Comparison of ENCODE assay signal across 22 mouse cellular contexts in genomic region chr14:24141727-24142126, GRCm38 (mm10).
DNase-seq lines count a peak whose midpoint lies in the region; ATAC-seq and TF ChIP-seq lines count a peak whose summit lies in the region.
"Had no signal": no experiment of that assay in that cellular context is flagged by ENCODE, and none has a peak within 500 bp of the region (broad histone marks: within the 10 kb centered on the region; RNA-seq: fewer than 3 reads in every experiment).

No protein-coding gene starts in this region.

- no peak for TF ChIP-seq POLR2A in ES-Bruce4 (IDR thresholded peaks at IDR 0.05; ENCODE audit: insufficient read depth, low read length)

- no peak for TF ChIP-seq CTCF in ES-Bruce4 (IDR thresholded peaks at IDR 0.05; ENCODE audit: low read depth, low read length)

- H3K4me1 ChIP-seq in embryonic facial prominence, embryonic 14.5 days (ENCODE audit: control insufficient read depth, insufficient read depth, low read length): no peaks in the 10 kb centered on the region
- H3K4me1 ChIP-seq in embryonic facial prominence, embryonic 10.5 days: peaks cover 24% of the 10 kb centered on the region
- H3K4me1 ChIP-seq in heart, embryonic 15.5 days (replicated peaks): peaks cover 2% of the 10 kb centered on the region; the same call in 1 of the 2 replicates
- peaks cover 15% of the 10 kb centered on the region for H3K4me1 ChIP-seq in ES-Bruce4 (ENCODE audit: control insufficient read depth, insufficient read depth, low read length)
- H3K4me1 ChIP-seq in liver, embryonic 16.5 days (ENCODE audit: control insufficient read depth, low read depth, low read length): peaks cover 47% of the 10 kb centered on the region
- H3K4me1 ChIP-seq: forebrain, embryonic 15.5 days; limb, embryonic 13.5 days had no signal

- 0 out of 2 replicates have a peak overlapping the region, but pooled peaks have one; percentile 15 for H3K27ac ChIP-seq in embryonic facial prominence, embryonic 14.5 days (replicated peaks; ENCODE audit: low read depth, low read length)
- H3K27ac ChIP-seq in embryonic facial prominence, embryonic 10.5 days (replicated peaks): no peak overlapping the region
- H3K27ac ChIP-seq in heart, embryonic 15.5 days: 0 out of 2 replicates have a peak overlapping the region, but pooled peaks have one; percentile 32
- peak overlapping the region; percentile 34 for H3K27ac ChIP-seq in ES-Bruce4 (ENCODE audit: insufficient read depth, low read length)
- peak overlapping the region; percentile 30; the same call in 1 of the 2 replicates for H3K27ac ChIP-seq in liver, embryonic 16.5 days (ENCODE audit: low read length)
- H3K27ac ChIP-seq: forebrain, embryonic 15.5 days; hindbrain, postnatal 0 days; limb, embryonic 13.5 days; midbrain, embryonic 12.5 days; neural tube, embryonic 15.5 days had no signal

- H3K4me2 ChIP-seq in embryonic facial prominence, embryonic 14.5 days (ENCODE audit: low read depth, low read length): no peak overlapping the region
- no peak overlapping the region for H3K4me2 ChIP-seq in heart, embryonic 15.5 days
- no peak overlapping the region for H3K4me2 ChIP-seq in liver, embryonic 16.5 days (ENCODE audit: low read depth, low read length)
- H3K4me2 ChIP-seq: forebrain, embryonic 15.5 days; limb, embryonic 13.5 days; midbrain, embryonic 12.5 days; neural tube, embryonic 15.5 days had no signal

- no peak for DNase-seq in embryonic facial prominence, embryonic 14.5 days (ENCODE audit: low spot score)
- DNase-seq in embryonic facial prominence, embryonic 10.5 days (ENCODE audit: low spot score): no peak
- DNase-seq in heart, postnatal 10 days: no peak
- DNase-seq in layer of hippocampus, adult 11-12 months (ENCODE audit: low spot score): no peak
- DNase-seq: adrenal gland, postnatal 25 days; cerebellum, adult 9-10 months; kidney, adult 18-20 months; kidney, postnatal 10 days; layer of hippocampus, postnatal 36 days; lung, adult 2 months; lung, postnatal 14 days; right cerebral cortex, adult 18-20 months; thymus, postnatal 14 days had no signal

- WGBS in embryonic facial prominence, embryonic 14.5 days: 76% methylated on average over 3 of the region's 3 CpGs
- 88% methylated on average over 3 of the region's 3 CpGs for WGBS in embryonic facial prominence, embryonic 10.5 days
- WGBS in heart, embryonic 15.5 days: 79% methylated on average over 3 of the region's 3 CpGs
- 53% methylated on average over 3 of the region's 3 CpGs for WGBS in liver, embryonic 16.5 days (ENCODE audit: insufficient replicate concordance)

- H3K36me3 ChIP-seq in embryonic facial prominence, embryonic 14.5 days (ENCODE audit: control insufficient read depth, insufficient read depth, low read length): peaks cover 94% of the 10 kb centered on the region
- peaks cover 100% of the 10 kb centered on the region for H3K36me3 ChIP-seq in embryonic facial prominence, embryonic 10.5 days (replicated peaks)
- H3K36me3 ChIP-seq in heart, embryonic 15.5 days: peaks cover 58% of the 10 kb centered on the region
- H3K36me3 ChIP-seq in ES-Bruce4 (ENCODE audit: control insufficient read depth, insufficient read depth, low read length, poor library complexity, severe bottlenecking): no peaks in the 10 kb centered on the region
- no peaks in the 10 kb centered on the region for H3K36me3 ChIP-seq in liver, embryonic 16.5 days (ENCODE audit: control insufficient read depth, insufficient read depth)

- H3K9me3 ChIP-seq in embryonic facial prominence, embryonic 14.5 days (ENCODE audit: control insufficient read depth, low read length): no peaks in the 10 kb centered on the region
- no peaks in the 10 kb centered on the region for H3K9me3 ChIP-seq in embryonic facial prominence, embryonic 10.5 days
- no peaks in the 10 kb centered on the region for H3K9me3 ChIP-seq in heart, embryonic 15.5 days (replicated peaks)
- H3K9me3 ChIP-seq in ES-Bruce4 (replicated peaks; ENCODE audit: control insufficient read depth, insufficient read depth, low read length, poor library complexity, severe bottlenecking): 0 out of 2 replicates have a peak, but pooled peaks cover 4% of the 10 kb centered on the region
- no peaks in the 10 kb centered on the region for H3K9me3 ChIP-seq in liver, embryonic 16.5 days (replicated peaks; ENCODE audit: control insufficient read depth, low read length)
- H3K9me3 ChIP-seq: forebrain, embryonic 15.5 days; limb, embryonic 13.5 days; midbrain, embryonic 12.5 days; neural tube, embryonic 15.5 days had no signal

- H3K4me3 ChIP-seq in embryonic facial prominence, embryonic 14.5 days (ENCODE audit: low read depth, low read length): no peak overlapping the region
- H3K4me3 ChIP-seq in embryonic facial prominence, embryonic 10.5 days: no peak overlapping the region
- H3K4me3 ChIP-seq in heart, embryonic 15.5 days: no peak overlapping the region
- no peak overlapping the region for H3K4me3 ChIP-seq in ES-Bruce4 (ENCODE audit: low read depth, low read length)
- H3K4me3 ChIP-seq in liver, embryonic 16.5 days (ENCODE audit: low read depth, low read length): no peak overlapping the region
- H3K4me3 ChIP-seq: forebrain, embryonic 15.5 days; limb, embryonic 13.5 days; midbrain, embryonic 12.5 days; neural tube, embryonic 15.5 days had no signal

- no peak for TF ChIP-seq EP300 in ES-Bruce4 (IDR thresholded peaks at IDR 0.05; ENCODE audit: insufficient read depth, low read depth, low read length)

- H3K27me3 ChIP-seq in embryonic facial prominence, embryonic 14.5 days (replicated peaks; ENCODE audit: control insufficient read depth, insufficient read depth, low read length): no peaks in the 10 kb centered on the region
- no peaks in the 10 kb centered on the region for H3K27me3 ChIP-seq in embryonic facial prominence, embryonic 10.5 days (replicated peaks; ENCODE audit: low read depth, poor library complexity, severe bottlenecking)
- H3K27me3 ChIP-seq in heart, embryonic 15.5 days: no peaks in the 10 kb centered on the region
- no peaks in the 10 kb centered on the region for H3K27me3 ChIP-seq in ES-Bruce4 (ENCODE audit: control insufficient read depth, insufficient read depth, low read length, poor library complexity, severe bottlenecking)
- no peaks in the 10 kb centered on the region for H3K27me3 ChIP-seq in liver, embryonic 16.5 days (ENCODE audit: control insufficient read depth, insufficient read depth, low read depth, low read length)
- H3K27me3 ChIP-seq: forebrain, embryonic 15.5 days; limb, embryonic 13.5 days; midbrain, embryonic 12.5 days; neural tube, embryonic 15.5 days had no signal

- ATAC-seq in embryonic facial prominence, embryonic 14.5 days (ENCODE audit: low read depth): no peak
- ATAC-seq in heart, embryonic 15.5 days (replicated peaks; ENCODE audit: insufficient number of reproducible peaks, insufficient read depth, low FRiP score, low read depth): no peak
- ATAC-seq in liver, embryonic 16.5 days (ENCODE audit: low read depth): no peak
- no peak for ATAC-seq in activated CD4-positive, CD25-positive, alpha-beta regulatory T cell, adult 4 months
- ATAC-seq: forebrain, embryonic 15.5 days; hindbrain, postnatal 0 days had no signal

- intact Hi-C loops in heart, postnatal 10 days (cut with DNase I): no loop called here

- no peak overlapping the region for H3K9ac ChIP-seq in embryonic facial prominence, embryonic 14.5 days (ENCODE audit: low read depth, low read length)
- no peak overlapping the region for H3K9ac ChIP-seq in heart, embryonic 15.5 days
- H3K9ac ChIP-seq in ES-Bruce4 (ENCODE audit: low read depth, poor library complexity, severe bottlenecking): no peak overlapping the region
- no peak overlapping the region for H3K9ac ChIP-seq in liver, embryonic 16.5 days (ENCODE audit: low read depth, low read length)
- H3K9ac ChIP-seq: forebrain, embryonic 15.5 days; limb, embryonic 13.5 days; midbrain, embryonic 12.5 days; neural tube, embryonic 15.5 days had no signal
